12 mouse cellular contexts compared by ENCODE assay signal in the genomic region with DNA sequence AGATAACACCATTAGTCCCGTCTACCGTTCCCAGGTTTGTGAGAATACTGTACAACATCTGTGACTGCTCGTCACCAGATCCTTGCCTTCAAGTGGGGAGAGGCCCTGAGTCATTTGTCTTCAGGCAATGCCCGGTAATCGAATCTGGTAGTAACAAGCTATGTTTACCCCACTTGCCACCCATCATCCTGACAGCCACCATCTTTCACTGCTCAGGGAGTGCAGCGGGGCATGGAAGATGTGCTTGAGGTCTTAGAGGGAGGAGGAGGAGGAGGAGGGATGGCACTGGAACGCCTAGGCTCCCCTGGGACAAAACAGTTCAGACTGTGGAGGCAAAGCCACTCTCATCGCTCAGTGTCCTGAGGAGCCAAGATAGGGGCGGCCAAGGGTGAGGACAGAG.
A peak's percentile ranks its signal among the peaks of the same experiment; 100 is the strongest.
DNase-seq lines count a peak whose midpoint lies in the region; ATAC-seq and TF ChIP-seq lines count a peak whose summit lies in the region.
"Had no signal": no experiment of that assay in that cellular context is flagged by ENCODE, and none has a peak within 500 bp of the region (broad histone marks: within the 10 kb centered on the region; RNA-seq: fewer than 3 reads in every experiment).

No protein-coding gene starts in this region.

- no peak for TF ChIP-seq CTCF in heart, postnatal 0 days (IDR thresholded peaks at IDR 0.05; ENCODE audit: low read depth)

- ATAC-seq in heart, postnatal 0 days (ENCODE audit: insufficient read depth, low read depth), result peak; percentile 10; the same call in 1 of the 2 replicates
- ATAC-seq in embryonic facial prominence, embryonic 14.5 days (ENCODE audit: low read depth), result no peak
- no peak for ATAC-seq in limb, embryonic 15.5 days (ENCODE audit: insufficient number of reproducible peaks, low FRiP score, low TSS enrichment, low read depth)
- ATAC-seq: activated CD4-positive, CD25-positive, alpha-beta regulatory T cell, adult 4 months had no signal

- H3K4me2 ChIP-seq in heart, postnatal 0 days (ENCODE audit: low read depth, low read length), result no peak overlapping the region
- no peak overlapping the region for H3K4me2 ChIP-seq in embryonic facial prominence, embryonic 14.5 days (ENCODE audit: low read depth, low read length)
- H3K4me2 ChIP-seq in limb, embryonic 15.5 days, result no peak overlapping the region

- H3K4me1 ChIP-seq in heart, postnatal 0 days (ENCODE audit: control insufficient read depth, insufficient read depth), result peaks cover 16% of the 10 kb centered on the region
- peaks cover 63% of the 10 kb centered on the region for H3K4me1 ChIP-seq in embryonic facial prominence, embryonic 14.5 days (ENCODE audit: control insufficient read depth, insufficient read depth, low read length)
- H3K4me1 ChIP-seq in limb, embryonic 15.5 days, result peaks cover 53% of the 10 kb centered on the region

- no peak for DNase-seq in heart, postnatal 0 days (ENCODE audit: low spot score)
- no peak for DNase-seq in heart, postnatal 25 days (ENCODE audit: low spot score)
- DNase-seq in adipocyte (ENCODE audit: low spot score), result peak; percentile 47
- DNase-seq in embryonic facial prominence, embryonic 14.5 days (ENCODE audit: low spot score), result peak; percentile 51
- DNase-seq in frontal cortex, adult 2 months (ENCODE audit: extremely low spot score in 1 of 2, low spot score in 1 of 2), result no peak
- DNase-seq in liver, result no peak
- no peak for DNase-seq in adrenal gland, postnatal 10 days
- DNase-seq: cerebellum, adult 11 months; midbrain, embryonic 14.5 days; thymus, postnatal 25 days had no signal

- H3K9me3 ChIP-seq in heart, postnatal 0 days (replicated peaks; ENCODE audit: control insufficient read depth, low read length), result no peaks in the 10 kb centered on the region
- H3K9me3 ChIP-seq in embryonic facial prominence, embryonic 14.5 days (ENCODE audit: control insufficient read depth, low read length), result no peaks in the 10 kb centered on the region
- H3K9me3 ChIP-seq in limb, embryonic 15.5 days, result no peaks in the 10 kb centered on the region

- H3K27me3 ChIP-seq in heart, postnatal 0 days (ENCODE audit: control insufficient read depth, insufficient read depth, low read length), result no peaks in the 10 kb centered on the region
- no peaks in the 10 kb centered on the region for H3K27me3 ChIP-seq in embryonic facial prominence, embryonic 14.5 days (replicated peaks; ENCODE audit: control insufficient read depth, insufficient read depth, low read length)
- no peaks in the 10 kb centered on the region for H3K27me3 ChIP-seq in limb, embryonic 15.5 days

- no peak for TF ChIP-seq EP300 in heart, postnatal 0 days (IDR thresholded peaks at IDR 0.05; ENCODE audit: low read depth)

- 0 out of 2 replicates have a peak overlapping the region, but pooled peaks have one; percentile 21 for H3K27ac ChIP-seq in heart, postnatal 0 days (ENCODE audit: low read depth)
- 0 out of 2 replicates have a peak overlapping the region, but pooled peaks have one; percentile 6 for H3K27ac ChIP-seq in embryonic facial prominence, embryonic 14.5 days (replicated peaks; ENCODE audit: low read depth, low read length)
- H3K27ac ChIP-seq in limb, embryonic 15.5 days, result peak overlapping the region; percentile 50; the same call in 1 of the 2 replicates

- no peak overlapping the region for H3K4me3 ChIP-seq in heart, postnatal 0 days (ENCODE audit: low read depth, low read length)
- no peak overlapping the region for H3K4me3 ChIP-seq in embryonic facial prominence, embryonic 14.5 days (ENCODE audit: low read depth, low read length)
- H3K4me3 ChIP-seq in limb, embryonic 15.5 days, result no peak overlapping the region

- 51% methylated on average over 9 of the region's 9 CpGs for WGBS in heart, postnatal 0 days
- WGBS in embryonic facial prominence, embryonic 14.5 days, result 27% methylated on average over 9 of the region's 9 CpGs
- 36% methylated on average over 9 of the region's 9 CpGs for WGBS in limb, embryonic 15.5 days

- H3K9ac ChIP-seq in heart, postnatal 0 days (replicated peaks; ENCODE audit: low read depth, low read length), result no peak overlapping the region
- H3K9ac ChIP-seq in embryonic facial prominence, embryonic 14.5 days (ENCODE audit: low read depth, low read length), result no peak overlapping the region
- no peak overlapping the region for H3K9ac ChIP-seq in limb, embryonic 15.5 days

- H3K36me3 ChIP-seq in heart, postnatal 0 days (replicated peaks; ENCODE audit: control insufficient read depth, insufficient read depth, low read length), result no peaks in the 10 kb centered on the region
- peaks cover 4% of the 10 kb centered on the region; the same call in 1 of the 2 replicates for H3K36me3 ChIP-seq in embryonic facial prominence, embryonic 14.5 days (ENCODE audit: control insufficient read depth, insufficient read depth, low read length)
- no peaks in the 10 kb centered on the region for H3K36me3 ChIP-seq in limb, embryonic 15.5 days

- intact Hi-C loops in heart, postnatal 25 days (cut with DNase I), result loop anchor here (5.0 kb wide), 1 partner anchor 83 kb away; no protein-coding TSS in a partner anchor

Comparison
In these comparisons a context has a peak if more than half of its experiments do, and no peak if none do; other contexts are left out.
1. DNase-seq: peak in adipocyte (single experiment) and embryonic facial prominence, embryonic 14.5 days (single experiment); none in heart, postnatal 0 days (single experiment), heart, postnatal 25 days (single experiment), frontal cortex, adult 2 months (0 of 2), liver (single experiment) and adrenal gland, postnatal 10 days (single experiment).
2. Peak in every context shown above with its lines, with median percentiles within 50 percentile points of each other: H3K27ac ChIP-seq.